Mouse (Mus musculus): ENCODE data around the gene Uxs1.

The Uxs1 gene

DNA sequence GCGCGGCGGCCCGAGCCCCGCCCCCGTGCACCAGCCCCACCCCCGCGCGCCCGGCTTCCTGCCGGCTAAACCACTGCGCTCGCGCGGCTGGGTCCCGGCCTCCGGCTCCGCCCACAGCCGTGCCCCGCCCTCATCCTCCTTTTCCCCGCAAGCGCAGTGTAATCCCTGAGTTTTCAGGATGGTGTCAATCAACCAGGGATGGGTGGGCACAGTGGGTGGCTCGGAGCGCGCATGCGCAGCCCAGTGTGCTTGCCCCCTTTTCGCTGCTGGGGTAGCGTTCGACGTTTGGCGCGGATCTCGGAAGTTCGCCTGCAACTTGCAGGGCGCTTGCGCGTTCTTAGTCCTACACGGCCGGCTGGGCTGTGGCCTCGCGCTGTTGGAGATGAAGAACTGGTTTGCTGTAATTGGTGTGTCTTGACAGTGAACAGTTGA is at the start of gene Uxs1:
Gene Uxs1, minus strand, starts transcription at position 38 of the 432 bp plus-strand sequence.
- in situ Hi-C loops (cut with MboI; ENCODE audit: low pct_unique_long_range_greater_than_20kb in 1 of 2, low sequenced_read_pairs in 2 of 2, unreplicated experiment in 1 of 2), result no loop called here

DNA sequence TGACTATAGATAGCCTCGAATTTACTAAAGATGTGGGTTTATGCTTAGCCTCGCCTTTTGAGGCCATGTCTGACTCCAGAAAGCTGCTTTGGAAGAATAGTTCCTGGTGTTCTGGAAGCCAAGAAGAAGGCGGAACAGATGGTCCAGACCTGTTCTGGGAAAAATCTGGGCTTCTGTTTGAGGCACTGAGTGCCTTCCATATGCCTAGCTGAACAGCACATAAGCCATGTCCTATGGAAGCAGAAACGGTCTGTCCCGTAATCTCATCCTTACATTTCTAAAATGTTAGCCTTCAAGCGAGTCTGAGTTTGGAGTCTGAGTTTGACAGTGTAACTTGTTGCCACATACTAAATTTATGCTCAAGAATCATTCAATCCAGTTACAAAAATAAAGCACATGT is 49.6 kb upstream of the Uxs1 start:
- in situ Hi-C loops (cut with MboI; ENCODE audit: low pct_unique_long_range_greater_than_20kb in 1 of 2, low sequenced_read_pairs in 2 of 2, unreplicated experiment in 1 of 2), result no loop called here

DNA sequence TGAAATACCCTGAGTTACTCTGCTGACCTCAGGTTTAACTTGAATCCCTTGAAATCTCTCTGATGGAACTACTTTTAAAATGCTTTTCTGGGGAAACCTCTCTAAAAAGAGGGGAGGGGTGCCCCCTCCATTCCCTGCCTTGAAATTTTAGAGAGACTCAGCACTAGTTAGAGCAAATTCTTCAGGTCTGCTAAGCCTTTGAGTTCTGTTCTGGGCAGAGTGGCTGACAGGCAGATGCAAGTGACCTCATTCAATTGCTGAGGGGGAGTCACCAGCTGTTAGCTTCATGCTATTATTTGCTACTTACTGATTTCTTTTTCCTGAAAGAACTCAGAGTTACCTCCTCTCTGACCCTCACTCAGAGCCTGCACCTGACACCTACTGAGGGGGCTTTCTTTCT is 43.5 kb upstream of the Uxs1 start:
- in situ Hi-C loops (cut with MboI; ENCODE audit: low pct_unique_long_range_greater_than_20kb in 1 of 2, low sequenced_read_pairs in 2 of 2, unreplicated experiment in 1 of 2), result no loop called here

DNA sequence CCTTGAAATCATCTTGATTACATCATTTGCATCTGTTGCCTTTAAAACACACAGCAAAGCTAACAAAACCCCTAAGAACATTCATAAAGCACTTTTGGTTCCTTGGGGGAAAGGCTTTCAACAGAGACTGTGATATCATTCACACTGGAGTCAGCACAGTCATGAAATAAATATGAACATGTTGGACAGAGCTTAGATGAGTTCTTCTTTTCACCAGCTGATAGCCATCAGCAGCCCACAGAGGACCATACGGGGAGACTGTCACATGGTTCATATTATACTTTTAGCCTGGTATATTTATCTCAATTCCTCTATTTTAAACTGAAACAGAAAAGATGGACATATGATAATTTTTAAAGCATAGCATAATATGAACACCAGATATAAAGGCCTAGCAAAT is 40.9 kb upstream of the Uxs1 start:
- in situ Hi-C loops (cut with MboI; ENCODE audit: low pct_unique_long_range_greater_than_20kb in 1 of 2, low sequenced_read_pairs in 2 of 2, unreplicated experiment in 1 of 2), result no loop called here

DNA sequence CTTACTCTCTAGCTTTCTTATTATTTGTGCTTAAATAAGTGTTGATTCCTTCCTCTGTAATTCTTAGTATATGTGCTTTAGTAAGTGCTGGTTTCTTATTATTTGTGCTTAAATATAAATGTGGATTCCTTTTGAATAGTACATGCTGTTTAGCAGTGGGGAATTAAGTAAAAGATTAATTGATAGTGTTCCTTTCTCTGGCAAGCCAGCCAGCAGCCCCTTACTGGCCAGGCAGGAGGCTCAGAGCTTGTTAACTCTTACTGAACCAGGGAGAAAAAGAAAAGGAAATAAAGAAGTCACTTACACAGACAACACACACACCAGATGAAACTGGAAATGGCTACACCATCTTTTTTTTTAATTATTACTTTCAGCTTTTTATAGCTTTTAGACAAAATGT is 37.2 kb upstream of the Uxs1 start:
- in situ Hi-C loops (cut with MboI; ENCODE audit: low pct_unique_long_range_greater_than_20kb in 1 of 2, low sequenced_read_pairs in 2 of 2, unreplicated experiment in 1 of 2), result no loop called here

DNA sequence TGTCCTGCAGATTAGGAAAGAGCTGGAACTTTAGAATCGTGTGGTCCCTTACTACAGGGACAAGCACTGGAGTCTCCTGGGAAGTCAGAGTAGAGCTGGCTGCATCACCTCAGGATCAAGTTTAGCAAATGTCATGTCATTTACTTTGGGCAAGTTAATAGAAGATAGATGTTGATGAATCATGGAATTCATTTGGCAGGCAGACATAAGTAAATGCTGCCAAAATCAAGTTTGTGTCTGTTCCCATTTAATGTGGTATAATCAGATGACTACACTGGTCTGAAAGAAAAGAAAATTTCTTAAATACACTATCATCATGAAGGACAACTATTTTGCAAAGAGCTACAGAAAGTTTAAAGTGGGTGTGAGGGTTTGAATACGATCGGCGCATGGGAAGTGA is 35.0 kb upstream of the Uxs1 start:
- in situ Hi-C loops (cut with MboI; ENCODE audit: low pct_unique_long_range_greater_than_20kb in 1 of 2, low sequenced_read_pairs in 2 of 2, unreplicated experiment in 1 of 2), result no loop called here

DNA sequence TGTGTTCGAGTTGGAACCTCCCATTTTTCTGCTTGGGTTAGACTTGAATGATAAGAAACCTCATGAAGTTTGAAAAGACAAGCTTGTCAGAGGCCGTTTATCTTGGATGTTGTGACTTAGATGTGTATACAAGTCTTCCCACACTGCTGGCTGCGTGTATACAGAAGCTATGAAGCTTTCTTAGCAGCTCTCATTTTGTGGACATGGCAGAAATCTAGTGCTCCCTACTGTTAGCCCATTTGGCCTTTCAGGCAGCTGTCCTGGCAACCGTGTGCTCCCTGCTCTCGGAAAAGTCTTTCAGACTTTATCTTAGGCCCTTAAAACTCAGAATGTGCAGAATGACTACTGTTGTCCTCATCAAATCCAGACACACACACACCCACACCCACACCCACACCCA is 31.4 kb upstream of the Uxs1 start:
- in situ Hi-C loops (cut with MboI; ENCODE audit: low pct_unique_long_range_greater_than_20kb in 1 of 2, low sequenced_read_pairs in 2 of 2, unreplicated experiment in 1 of 2), result no loop called here

DNA sequence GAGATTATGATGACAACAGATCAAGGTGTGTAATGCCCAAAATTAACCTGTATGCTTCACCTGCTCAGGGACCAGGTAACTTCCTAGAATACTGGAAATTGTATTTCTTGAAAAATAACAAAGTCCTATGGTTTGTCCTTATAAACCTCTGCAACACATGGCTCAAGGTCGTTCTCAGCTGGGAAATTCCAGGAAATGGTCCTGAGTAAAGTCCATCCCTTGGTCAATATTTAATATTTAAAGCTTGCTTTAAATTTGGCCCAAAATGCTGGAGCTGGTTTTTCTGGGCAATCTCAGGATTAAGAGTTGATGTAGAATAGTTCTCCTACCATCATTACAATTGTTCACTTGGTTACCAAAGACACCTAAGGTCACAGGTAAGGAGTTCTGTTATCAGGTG is 30.1 kb upstream of the Uxs1 start:
- in situ Hi-C loops (cut with MboI; ENCODE audit: low pct_unique_long_range_greater_than_20kb in 1 of 2, low sequenced_read_pairs in 2 of 2, unreplicated experiment in 1 of 2), result no loop called here

DNA sequence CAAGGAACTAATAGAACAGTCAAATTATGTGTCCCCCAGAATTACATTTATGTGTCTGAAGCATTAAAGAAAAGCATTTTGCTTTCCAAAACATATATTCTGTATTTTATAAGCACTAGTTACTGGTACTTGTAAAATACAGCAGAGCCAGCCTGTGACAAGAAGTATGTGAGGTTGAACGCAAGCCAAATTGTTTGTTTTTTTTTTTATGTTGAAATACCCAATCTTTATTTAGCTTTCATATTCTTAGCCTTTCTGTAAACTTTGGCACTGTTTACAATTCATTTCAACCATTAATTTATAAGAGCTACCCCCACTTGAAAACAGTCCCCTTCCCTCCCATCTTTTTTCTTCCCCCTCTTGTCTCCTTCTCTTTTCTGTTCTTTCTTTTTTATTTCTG is 28.0 kb upstream of the Uxs1 start:
- in situ Hi-C loops (cut with MboI; ENCODE audit: low pct_unique_long_range_greater_than_20kb in 1 of 2, low sequenced_read_pairs in 2 of 2, unreplicated experiment in 1 of 2), result no loop called here

DNA sequence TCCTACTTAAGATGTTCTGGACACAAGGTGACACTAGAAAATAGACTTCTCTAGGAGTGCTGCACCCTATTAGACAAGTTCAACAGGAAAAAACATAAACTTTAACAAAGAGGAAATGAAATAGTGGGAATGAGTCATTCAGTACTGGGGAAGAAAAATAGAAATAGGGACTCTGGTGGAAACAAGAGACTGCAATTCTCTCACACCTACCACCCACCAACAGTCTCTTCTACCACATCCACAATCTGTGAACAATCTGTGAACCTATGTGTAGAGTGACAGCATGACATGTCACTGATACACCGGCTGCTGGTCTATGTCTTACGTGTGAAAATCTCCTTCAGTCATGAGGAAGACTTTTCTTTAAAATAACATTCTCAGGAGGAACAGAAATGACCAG is 15.8 kb upstream of the Uxs1 start:
- in situ Hi-C loops (cut with MboI; ENCODE audit: low pct_unique_long_range_greater_than_20kb in 1 of 2, low sequenced_read_pairs in 2 of 2, unreplicated experiment in 1 of 2), result no loop called here

DNA sequence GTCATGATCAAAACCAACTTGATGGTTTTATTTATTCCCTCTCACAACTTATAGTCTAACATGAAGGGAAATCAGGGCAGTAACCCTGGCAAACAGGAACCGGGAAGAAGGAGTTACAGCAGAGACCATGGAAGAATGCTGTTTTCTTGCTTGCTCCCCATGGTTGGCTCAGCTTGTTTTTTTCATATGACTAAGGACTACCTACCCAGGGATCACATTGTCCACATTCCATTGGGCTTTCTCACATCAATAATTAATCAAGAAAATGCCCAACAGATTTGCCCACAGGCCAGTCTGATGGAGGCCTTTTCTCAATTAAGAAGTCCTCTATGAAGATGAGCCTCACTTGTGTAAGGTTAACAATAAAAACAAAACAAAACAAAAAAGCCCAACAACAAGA is 9.6 kb upstream of the Uxs1 start:
- in situ Hi-C loops (cut with MboI; ENCODE audit: low pct_unique_long_range_greater_than_20kb in 1 of 2, low sequenced_read_pairs in 2 of 2, unreplicated experiment in 1 of 2), result no loop called here

DNA sequence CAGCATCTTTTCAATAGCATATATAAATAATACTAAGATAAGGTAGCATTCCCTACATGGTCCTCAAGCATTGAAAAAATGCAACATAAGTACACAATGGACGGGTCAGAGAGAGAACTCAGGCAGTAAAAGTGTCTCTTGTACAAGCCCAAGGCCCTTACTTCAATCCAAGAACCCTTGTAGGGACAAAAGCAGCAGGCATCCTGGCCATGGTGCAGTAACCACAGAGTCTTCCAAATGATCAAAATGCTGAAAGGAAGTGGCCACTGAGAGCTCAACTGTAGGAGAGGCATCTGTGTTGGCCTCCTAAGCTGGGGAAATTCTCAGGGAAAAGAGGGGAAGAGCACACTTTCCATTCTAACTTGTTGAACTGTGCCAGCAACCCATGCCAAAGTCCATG is 2.5 kb upstream of the Uxs1 start:
- in situ Hi-C loops (cut with MboI; ENCODE audit: low pct_unique_long_range_greater_than_20kb in 1 of 2, low sequenced_read_pairs in 2 of 2, unreplicated experiment in 1 of 2), result no loop called here

DNA sequence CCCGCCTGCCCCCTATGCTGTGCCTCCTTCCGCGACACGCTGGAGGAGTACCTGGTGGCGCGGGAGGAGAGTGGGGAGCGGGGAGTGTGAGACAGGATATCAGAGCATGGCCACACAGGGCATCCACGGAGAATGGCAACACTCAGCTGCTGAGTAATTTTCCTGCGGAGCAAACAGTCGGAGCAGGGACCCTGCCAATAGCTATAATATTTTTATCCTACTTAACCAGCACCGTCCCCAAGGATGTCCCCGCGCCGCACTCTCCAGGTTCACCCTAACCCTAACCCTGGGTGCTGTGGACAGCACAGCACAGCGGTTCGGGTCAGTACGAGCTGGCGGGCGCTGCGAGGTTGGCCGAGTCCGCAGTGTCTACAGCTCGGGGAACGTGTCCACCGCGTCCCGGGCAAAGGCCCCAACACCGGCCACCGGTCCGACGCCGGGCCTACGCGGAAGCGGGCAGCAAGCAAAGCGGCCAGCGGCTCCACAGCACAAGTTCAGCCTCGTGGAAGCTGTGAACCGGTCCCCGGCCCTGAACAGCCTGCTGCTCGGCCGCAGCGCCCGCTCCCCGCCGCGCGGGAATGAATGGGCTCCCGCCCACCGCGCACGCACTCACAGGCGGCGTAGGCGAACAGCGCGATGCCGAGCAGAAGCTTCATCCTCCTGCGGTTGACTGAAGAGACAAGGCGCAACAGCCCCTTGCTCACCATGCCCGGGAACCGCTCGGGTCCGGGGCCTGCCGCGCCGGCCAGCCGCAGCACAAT is 418 bp downstream of the Uxs1 start:
- in situ Hi-C loops (cut with MboI; ENCODE audit: low pct_unique_long_range_greater_than_20kb in 1 of 2, low sequenced_read_pairs in 2 of 2, unreplicated experiment in 1 of 2), result no loop called here

DNA sequence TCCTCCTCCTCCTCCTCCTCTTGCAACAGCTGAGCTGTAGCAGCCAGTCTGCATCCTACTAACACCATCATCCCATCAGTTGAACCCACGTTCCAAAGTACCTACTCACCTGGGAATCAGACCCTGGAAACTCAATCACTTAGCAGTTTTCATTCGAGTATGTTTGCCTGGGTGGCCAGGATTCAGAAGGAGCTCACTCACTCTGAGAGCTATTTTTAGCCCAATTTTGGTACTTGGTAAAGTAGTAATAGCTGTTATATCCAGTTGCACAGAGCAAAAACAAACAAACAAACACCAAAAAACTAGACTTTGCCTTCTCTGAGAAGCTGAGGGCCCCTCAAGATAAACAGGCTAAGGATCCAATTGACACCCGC is 985 bp downstream of the Uxs1 start:
- in situ Hi-C loops (cut with MboI; ENCODE audit: low pct_unique_long_range_greater_than_20kb in 1 of 2, low sequenced_read_pairs in 2 of 2, unreplicated experiment in 1 of 2), result no loop called here

DNA sequence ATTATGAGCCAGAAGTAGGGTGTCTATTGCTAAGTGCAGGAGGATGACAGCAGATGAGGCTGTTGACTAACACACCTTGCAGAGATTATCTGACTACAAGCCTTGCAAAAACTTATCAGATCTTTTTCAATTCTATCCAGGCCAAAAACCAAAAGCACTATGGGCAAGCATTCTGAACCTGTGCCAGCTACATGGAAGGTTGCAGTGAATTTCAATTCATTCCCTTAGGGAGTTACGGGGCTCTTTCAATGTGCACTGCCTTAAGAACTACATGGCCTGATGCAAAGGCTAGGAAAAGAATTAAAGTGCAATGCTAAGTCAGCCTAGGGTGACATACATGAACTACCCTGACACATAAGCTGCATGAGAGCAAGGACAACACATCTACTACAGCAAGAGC is 4.2 kb downstream of the Uxs1 start:
- in situ Hi-C loops (cut with MboI; ENCODE audit: low pct_unique_long_range_greater_than_20kb in 1 of 2, low sequenced_read_pairs in 2 of 2, unreplicated experiment in 1 of 2), result no loop called here

DNA sequence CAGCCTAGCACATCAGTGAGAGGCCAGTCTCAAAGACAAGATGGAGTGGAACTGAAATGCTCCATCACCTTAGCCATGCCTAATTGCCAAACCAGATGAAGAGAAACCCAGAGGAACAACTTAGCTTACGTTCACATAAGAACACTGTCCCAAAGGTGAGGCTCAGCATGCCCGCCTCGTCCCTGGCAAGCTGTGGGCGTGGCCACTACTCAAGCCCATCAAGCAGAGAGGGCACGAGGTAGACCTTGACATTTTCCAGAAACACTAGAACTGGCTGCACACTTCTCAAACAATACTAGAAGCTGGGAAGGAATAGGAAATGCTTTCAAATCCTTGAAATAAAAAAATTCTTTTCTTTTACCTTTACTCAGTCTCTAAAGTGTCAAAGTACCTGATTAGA is 5.0 kb downstream of the Uxs1 start:
- in situ Hi-C loops (cut with MboI; ENCODE audit: low pct_unique_long_range_greater_than_20kb in 1 of 2, low sequenced_read_pairs in 2 of 2, unreplicated experiment in 1 of 2), result no loop called here

DNA sequence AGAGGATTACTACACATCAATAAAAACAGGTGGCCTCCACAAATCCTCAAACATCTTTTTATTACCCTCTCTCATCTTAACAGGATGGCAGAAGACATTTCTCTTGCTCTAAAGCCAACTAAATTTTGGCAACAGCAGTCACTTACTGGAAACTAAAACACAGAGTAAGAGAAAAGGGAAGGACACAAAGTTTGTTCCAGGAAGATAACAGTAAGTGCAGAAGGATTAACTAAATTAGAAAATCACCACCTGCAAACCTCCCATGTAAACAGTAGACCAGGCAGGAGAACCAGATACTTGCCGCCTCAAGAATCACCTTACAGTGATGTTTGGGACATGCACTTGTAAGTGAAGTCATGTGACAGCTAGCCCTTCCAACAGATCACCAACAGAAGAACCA is 5.8 kb downstream of the Uxs1 start:
- in situ Hi-C loops (cut with MboI; ENCODE audit: low pct_unique_long_range_greater_than_20kb in 1 of 2, low sequenced_read_pairs in 2 of 2, unreplicated experiment in 1 of 2), result no loop called here

DNA sequence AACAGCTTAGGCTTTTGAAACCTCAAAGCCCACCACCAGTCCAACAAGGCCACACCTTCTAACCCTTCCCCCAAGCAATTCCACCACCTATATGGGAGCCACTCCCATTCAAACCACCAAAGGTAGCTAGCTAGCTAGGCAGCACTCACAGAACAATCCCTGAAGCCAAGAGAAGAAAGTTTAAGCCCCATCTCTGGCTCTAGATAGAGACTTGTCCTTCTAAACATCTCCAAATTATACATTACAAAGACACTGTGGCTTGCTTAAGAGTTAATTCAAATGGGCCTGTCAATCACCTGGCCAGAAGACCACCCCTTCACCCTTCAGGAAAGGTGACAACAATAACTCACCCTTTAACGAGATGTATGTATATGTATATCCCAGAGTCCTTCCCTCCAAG is 7.0 kb downstream of the Uxs1 start:
- in situ Hi-C loops (cut with MboI; ENCODE audit: low pct_unique_long_range_greater_than_20kb in 1 of 2, low sequenced_read_pairs in 2 of 2, unreplicated experiment in 1 of 2), result no loop called here

DNA sequence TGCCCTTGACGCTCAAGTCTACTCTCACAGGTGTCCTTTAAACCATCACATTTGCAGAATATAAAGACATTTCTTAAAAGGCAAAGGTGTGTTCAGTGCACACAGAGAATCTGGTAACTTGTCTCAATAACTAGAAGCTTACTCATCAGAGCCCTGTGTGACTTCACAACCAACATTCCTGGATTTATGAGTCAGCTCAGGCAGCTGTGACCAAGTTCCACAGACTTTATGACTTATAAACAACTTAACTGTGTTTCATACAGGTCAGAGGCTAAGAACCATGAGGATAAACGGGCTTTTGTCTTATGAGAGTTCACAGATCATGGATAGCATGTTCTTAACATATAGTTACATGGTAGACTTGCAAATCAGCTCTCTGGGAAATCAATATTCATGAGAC is 8.5 kb downstream of the Uxs1 start:
- in situ Hi-C loops (cut with MboI; ENCODE audit: low pct_unique_long_range_greater_than_20kb in 1 of 2, low sequenced_read_pairs in 2 of 2, unreplicated experiment in 1 of 2), result no loop called here

DNA sequence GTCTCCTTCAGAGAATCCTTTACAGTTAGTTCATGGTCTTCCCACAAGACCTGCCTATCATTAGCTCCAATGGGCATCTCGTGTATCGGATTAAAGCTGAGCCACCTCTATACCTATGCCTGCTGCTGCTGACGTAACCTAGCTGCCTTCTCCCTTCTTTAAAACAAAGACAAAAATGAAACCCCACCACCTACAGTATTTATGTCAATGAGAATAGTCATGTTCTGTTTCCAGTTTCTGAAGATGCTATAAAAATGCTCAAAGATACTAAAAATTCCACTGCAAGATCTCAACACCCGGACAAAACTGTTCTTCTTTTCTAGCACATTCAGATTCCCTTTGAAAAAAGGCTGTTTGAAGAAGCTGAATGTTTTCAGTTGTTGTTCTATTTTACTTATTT is 9.2 kb downstream of the Uxs1 start:
- in situ Hi-C loops (cut with MboI; ENCODE audit: low pct_unique_long_range_greater_than_20kb in 1 of 2, low sequenced_read_pairs in 2 of 2, unreplicated experiment in 1 of 2), result no loop called here

DNA sequence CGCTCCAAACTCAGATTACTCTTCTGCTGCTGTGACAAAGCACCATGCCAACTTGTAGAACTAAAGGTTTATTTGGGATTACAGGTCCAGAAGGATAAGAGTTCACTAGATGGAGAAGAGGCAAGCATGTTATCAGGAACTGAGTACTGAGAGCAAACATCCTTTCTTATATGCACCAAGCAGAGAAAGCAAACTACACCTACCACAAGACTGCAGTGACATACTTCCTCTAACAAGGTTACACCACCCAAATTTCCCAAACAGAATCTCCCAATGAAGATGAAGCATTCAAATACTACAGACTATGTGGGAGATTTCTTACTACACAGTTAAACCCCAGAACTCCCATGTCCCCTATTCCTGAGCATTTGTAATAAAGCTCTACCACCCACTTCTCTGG is 15.8 kb downstream of the Uxs1 start:
- in situ Hi-C loops (cut with MboI; ENCODE audit: low pct_unique_long_range_greater_than_20kb in 1 of 2, low sequenced_read_pairs in 2 of 2, unreplicated experiment in 1 of 2), result no loop called here

Data from mouse embryonic stem cell (cell line).